Mouse (Mus musculus) limb, embryonic 10.5 days (tissue): ENCODE measurements around the gene Sprr3. TPM values are rescaled to one million over a fixed set of nuclear protein-coding genes. Genes with fewer than 3 reads are reported as not detected.

Experiments
- DNase-seq: peaks from one replicate; pipeline ENCODE4 v3.0.0-alpha.2; 2017; ENCODE audit warnings: low spot score
- H3K27ac ChIP-seq: fragments of 300-500 bp; sonication (generic); 2 replicates; pipeline ENCODE4 v1.5.1; 2016; ENCODE audit warnings: mild to moderate bottlenecking
- H3K27me3 ChIP-seq: fragments of 300-500 bp; sonication (generic); 2 replicates; pipeline ENCODE4 v1.6.1; 2016; ENCODE audit warnings: low read depth, mild to moderate bottlenecking; ENCODE audit not compliant: poor library complexity, severe bottlenecking
- H3K36me3 ChIP-seq: fragments of 300-500 bp; sonication (generic); 2 replicates; pipeline ENCODE4 v1.6.1; 2016; ENCODE audit warnings: mild to moderate bottlenecking, moderate library complexity
- H3K4me1 ChIP-seq: fragments of 300-500 bp; sonication (generic); 2 replicates; pipeline ENCODE4 v1.6.1; 2016
- H3K4me3 ChIP-seq: fragments of 300-500 bp; sonication (generic); 2 replicates; pipeline ENCODE4 v1.5.1; 2016; ENCODE audit warnings: mild to moderate bottlenecking, moderate library complexity
- H3K9me3 ChIP-seq: fragments of 300-500 bp; sonication (generic); replicated peaks from 2 replicates; pipeline ENCODE4 v1.6.1; 2016; ENCODE audit warnings: mild to moderate bottlenecking
- WGBS: fragments of 180-500 bp; shearing (Covaris S2); methylation state at CpG from one replicate; pipeline ENCODE4 v1.1.7; 2016; 5-methylcytosine and 5-hydroxymethylcytosine counted together
- polyA plus RNA-seq: library from polyadenylated mRNA; unstranded; fragments of >200 nt; fragmentation: Nextera tagmentation; extraction: Ambion mirVana; gene quantifications from 2 replicates; pipeline ENCODE4 v1.2.1, GENCODE M21; 2016

Gene Sprr3
- polyA plus RNA-seq, 1 experiment from 2014 or later, result not detected

- WGBS, result 94% methylated on average over 2 of the region's 2 CpGs
- Histone ChIP-seq H3K4me1 (no peaks in the 10 kb centered on the region), H3K36me3 (no peaks in the 10 kb centered on the region), H3K27ac (no peak within 1 kb of the TSS), H3K4me3 (no peak within 1 kb of the TSS), H3K27me3 (no peaks in the 10 kb centered on the region), H3K9me3 (no peaks in the 10 kb centered on the region)
- DNase-seq, result no peak
Measured at GRCm38 (mm10) chr3:92432282-92432681, 26.2 kb downstream of the Sprr3 start, which contains the start of gene Sprr2k. Gene Sprr2k (plus strand): TSS chr3:92432582.

DNA sequence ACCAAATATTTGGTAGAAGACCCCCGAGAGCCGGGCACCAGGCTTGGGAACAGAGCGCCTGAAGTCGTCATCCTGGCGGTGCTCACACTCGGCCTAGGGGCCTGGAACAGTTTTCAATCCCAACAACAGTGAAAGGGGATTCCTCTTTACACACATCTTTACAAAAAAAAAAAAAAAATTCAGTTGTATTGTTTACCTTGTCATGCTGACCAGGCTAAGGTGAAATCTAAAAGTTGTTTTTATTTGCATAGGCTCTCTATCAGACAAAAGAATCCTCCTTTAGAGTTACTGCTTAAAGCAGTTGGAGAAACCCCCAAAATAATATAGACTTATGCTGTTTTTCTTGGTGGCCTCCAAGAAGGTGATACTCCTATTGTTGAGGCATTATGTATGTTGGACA is 29.2 kb downstream of the Sprr3 start, which contains the start of gene Gm9774:
Gm9774 (minus strand) TSS at position 101 of the 400 bp plus-strand sequence.
- no peak within 1 kb of the TSS for H3K27ac ChIP-seq
- no peaks in the 10 kb centered on the region for H3K27me3 ChIP-seq
- H3K4me3 ChIP-seq, result no peak within 1 kb of the TSS
- no peaks in the 10 kb centered on the region for H3K36me3 ChIP-seq
- H3K4me1 ChIP-seq, result no peaks in the 10 kb centered on the region
- no peak for DNase-seq
- 93% methylated on average over 6 of the region's 6 CpGs for WGBS
- H3K9me3 ChIP-seq, result no peaks in the 10 kb centered on the region

DNA sequence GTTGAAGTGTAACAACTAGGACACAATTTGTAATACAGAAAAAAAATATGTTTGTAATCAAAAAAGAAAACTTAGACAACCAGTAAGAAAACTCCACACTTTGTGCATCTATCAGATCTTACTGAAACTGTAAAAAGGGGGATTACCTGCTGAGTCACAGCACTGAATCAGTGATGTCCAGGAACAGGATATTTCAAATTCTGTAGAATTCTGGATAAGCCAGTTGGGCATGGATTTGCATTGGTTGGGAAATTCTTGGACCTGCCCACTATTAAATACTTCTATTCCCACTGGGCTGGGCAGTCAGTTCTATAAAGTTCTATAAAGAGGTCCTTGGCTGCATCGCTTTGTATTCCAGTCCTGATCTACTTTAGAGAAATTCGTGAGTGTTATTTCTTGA is 40.7 kb downstream of the Sprr3 start, which contains the start of gene Sprr2j-ps:
Sprr2j-ps (plus strand) TSS at position 301 of the 400 bp plus-strand sequence.
- Histone ChIP-seq H3K9me3 (no peaks in the 10 kb centered on the region), H3K27ac (no peak within 1 kb of the TSS), H3K4me3 (no peak within 1 kb of the TSS), H3K27me3 (no peaks in the 10 kb centered on the region), H3K36me3 (no peaks in the 10 kb centered on the region), H3K4me1 (no peaks in the 10 kb centered on the region)
- 96% methylated on average over 2 of the region's 2 CpGs for WGBS
- no peak for DNase-seq

GRCm38 (mm10) chr3:92407691-92408090 is 50.8 kb downstream of the Sprr3 start, which contains the start of gene Sprr2i:
Gene Sprr2i (plus strand): TSS chr3:92407991.
- Histone ChIP-seq H3K36me3 (no peaks in the 10 kb centered on the region), H3K27me3 (no peaks in the 10 kb centered on the region), H3K4me3 (no peak within 1 kb of the TSS), H3K9me3 (no peaks in the 10 kb centered on the region), H3K27ac (no peak within 1 kb of the TSS), H3K4me1 (no peaks in the 10 kb centered on the region)
- no peak for DNase-seq
- 92% methylated on average over 2 of the region's 2 CpGs for whole genome bisulfite sequencing

Other genes starting within 250 kb of the Sprr3 start
- gene Sprr2a1, start 242.9 kb downstream of the Sprr3 start, polyA plus RNA-seq, result not detected in 2 replicates
- 0.21 TPM in 1 of 2 replicates, not detected in the other for gene Sprr2a2, start 242.8 kb downstream of the Sprr3 start, polyA plus RNA-seq
- gene Sprr2a3, start 173.3 kb downstream of the Sprr3 start, polyA plus RNA-seq, result not detected in 2 replicates
- gene Sprr2b, start 142.1 kb downstream of the Sprr3 start, polyA plus RNA-seq, result not detected in 2 replicates
- gene Sprr2d, start 119.6 kb downstream of the Sprr3 start, polyA plus RNA-seq, result not detected in 2 replicates
- not detected in 2 replicates for gene Sprr2e, start 106.6 kb downstream of the Sprr3 start, polyA plus RNA-seq
- not detected in 2 replicates for gene Sprr2f, start 93.5 kb downstream of the Sprr3 start, polyA plus RNA-seq
- not detected in 2 replicates for gene Sprr2h, start 73.0 kb downstream of the Sprr3 start, polyA plus RNA-seq
- gene Sprr2i, start 50.7 kb downstream of the Sprr3 start, polyA plus RNA-seq, result not detected in 2 replicates
- not detected in 2 replicates for gene Sprr2j-ps, start 40.6 kb downstream of the Sprr3 start, polyA plus RNA-seq
- 7.4 and 9.1 TPM in 2 replicates for gene Gm9774, start 29.3 kb downstream of the Sprr3 start, polyA plus RNA-seq
- gene Sprr2k, start 26.1 kb downstream of the Sprr3 start, polyA plus RNA-seq, result not detected in 2 replicates
- not detected in 2 replicates for gene Sprr1b, start 19.9 kb downstream of the Sprr3 start, polyA plus RNA-seq
- gene Sprr1a, start 27.2 kb upstream of the Sprr3 start, polyA plus RNA-seq, result not detected in 2 replicates
- not detected in 2 replicates for gene Sprr4, start 41.8 kb upstream of the Sprr3 start, polyA plus RNA-seq
- gene 2310046K23Rik, start 75.8 kb upstream of the Sprr3 start, polyA plus RNA-seq, result not detected in 2 replicates
- gene Ivl, start 115.0 kb upstream of the Sprr3 start, polyA plus RNA-seq, result not detected in 2 replicates
- gene Smcp, start 130.3 kb upstream of the Sprr3 start, polyA plus RNA-seq, result not detected in 2 replicates
- not detected in 2 replicates for gene 2210017I01Rik, start 148.8 kb upstream of the Sprr3 start, polyA plus RNA-seq
- not detected in 2 replicates for gene Lce6a, start 162.9 kb upstream of the Sprr3 start, polyA plus RNA-seq
- not detected in 2 replicates for gene Lce1a1, start 189.6 kb upstream of the Sprr3 start, polyA plus RNA-seq
- not detected in 2 replicates for gene Lce1b, start 198.2 kb upstream of the Sprr3 start, polyA plus RNA-seq
- not detected in 2 replicates for gene Lce1a2, start 211.6 kb upstream of the Sprr3 start, polyA plus RNA-seq
- gene Lce1c, start 220.5 kb upstream of the Sprr3 start, polyA plus RNA-seq, result not detected in 2 replicates
- not detected in 2 replicates for gene Lce1d, start 228.5 kb upstream of the Sprr3 start, polyA plus RNA-seq